Mouse (Mus musculus) retina, adult 2 months (tissue): ENCODE data around the gene Arhgap4.

Experiments
- DNase-seq: peaks from one replicate; pipeline ENCODE4 v3.0.0-alpha.2; 2012; ENCODE audit warnings: low read depth, low spot score

Gene Arhgap4

DNA sequence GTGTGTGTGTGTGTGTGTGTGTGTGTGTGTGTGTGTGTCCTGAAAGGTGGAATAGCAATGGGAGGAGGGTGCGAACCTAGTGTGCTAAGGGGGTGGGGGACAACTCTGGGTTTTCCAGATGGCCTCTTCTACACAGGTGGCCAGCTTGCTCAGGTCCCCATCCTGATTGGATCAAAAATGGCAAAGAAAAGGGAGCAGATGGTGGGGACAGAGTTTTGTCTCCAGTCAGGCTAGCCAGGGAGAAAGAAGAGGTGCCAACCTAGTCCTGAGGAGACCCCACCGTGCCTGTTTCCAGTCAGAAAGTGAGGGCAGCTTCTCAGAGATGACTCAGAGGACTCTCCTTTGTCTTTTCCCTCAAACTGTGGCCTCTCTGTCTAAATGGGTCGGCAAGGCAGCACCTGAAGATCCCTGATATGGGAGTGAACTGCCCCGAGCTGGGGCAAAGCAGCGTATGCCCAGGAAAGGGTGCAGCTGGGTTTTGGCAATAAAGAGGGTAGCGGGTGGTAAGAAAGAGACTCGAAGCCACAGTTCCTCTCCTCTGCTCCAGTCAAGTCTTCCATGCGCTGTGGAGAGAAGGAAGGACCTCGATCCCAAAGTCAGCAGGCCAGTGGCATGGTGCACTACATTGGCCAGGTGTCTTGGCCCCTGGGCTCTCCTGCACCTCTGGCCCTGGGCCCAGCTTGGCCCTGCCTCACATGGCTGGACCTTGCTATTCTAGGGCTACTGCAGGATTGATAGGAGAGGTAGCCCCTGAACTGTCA, 67.2 kb downstream of the Arhgap4 start:
- DNase-seq = no peak
